In the genomic region with DNA sequence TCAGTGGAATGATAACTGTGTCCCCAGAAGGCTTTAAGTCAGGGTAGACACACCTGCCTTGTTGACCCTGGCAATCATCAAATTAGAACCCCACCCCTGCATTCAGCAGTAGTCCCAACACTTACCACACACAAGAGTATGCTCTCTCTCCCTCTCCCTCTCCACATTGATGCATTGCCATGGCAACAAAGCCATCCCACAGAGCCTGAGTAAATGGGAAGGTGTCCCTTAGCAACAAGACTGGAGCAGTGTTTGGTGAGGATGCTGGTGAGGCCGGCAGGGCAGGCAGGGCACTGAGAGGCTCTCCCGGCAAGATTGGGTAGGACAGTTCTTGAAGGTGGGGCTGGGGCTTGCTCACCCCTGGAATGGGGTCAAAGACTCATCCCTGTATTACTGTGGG, we compare ENCODE assay signal across 10 mouse cellular contexts. TPM values are rescaled to one million over a fixed set of nuclear protein-coding genes. Genes with fewer than 3 reads are reported as not detected.
DNase-seq lines count a peak whose midpoint lies in the region; ATAC-seq and TF ChIP-seq lines count a peak whose summit lies in the region.
"Had no signal": no experiment of that assay in that cellular context is flagged by ENCODE, and none has a peak within 500 bp of the region (broad histone marks: within the 10 kb centered on the region; RNA-seq: fewer than 3 reads in every experiment).

No protein-coding gene starts in this region.

- no peaks in the 10 kb centered on the region for H3K4me1 ChIP-seq in neural tube, embryonic 11.5 days (ENCODE audit: control insufficient read depth, insufficient read depth, low read length)
- peaks cover 4% of the 10 kb centered on the region; the same call in 1 of the 2 replicates for H3K4me1 ChIP-seq in hindbrain, embryonic 11.5 days (replicated peaks; ENCODE audit: control insufficient read depth, insufficient read depth, low read length)
- H3K4me1 ChIP-seq in midbrain, embryonic 11.5 days (ENCODE audit: control insufficient read depth, insufficient read depth, low read length), result peaks cover 6% of the 10 kb centered on the region

- no peak overlapping the region for H3K4me2 ChIP-seq in neural tube, embryonic 11.5 days (ENCODE audit: low read depth)
- no peak overlapping the region for H3K4me2 ChIP-seq in hindbrain, embryonic 11.5 days (replicated peaks; ENCODE audit: low read depth, low read length)
- no peak overlapping the region for H3K4me2 ChIP-seq in midbrain, embryonic 11.5 days

- no peaks in the 10 kb centered on the region for H3K36me3 ChIP-seq in neural tube, embryonic 11.5 days (ENCODE audit: control insufficient read depth, insufficient read depth, low read length)
- H3K36me3 ChIP-seq in hindbrain, embryonic 11.5 days (ENCODE audit: control insufficient read depth, insufficient read depth, low read length), result no peaks in the 10 kb centered on the region
- H3K36me3 ChIP-seq in midbrain, embryonic 11.5 days (ENCODE audit: control insufficient read depth, insufficient read depth, low read length), result no peaks in the 10 kb centered on the region

- intact Hi-C loops in gastrocnemius, adult 2 months (cut with DNase I), result no loop called here

- no peak for TF ChIP-seq CTCF in gastrocnemius, adult 2 months (IDR thresholded peaks at IDR 0.05)

- peaks cover 4% of the 10 kb centered on the region; the same call in 1 of the 2 replicates for H3K27me3 ChIP-seq in neural tube, embryonic 11.5 days (ENCODE audit: control insufficient read depth, insufficient read depth, low read length)
- peaks cover 6% of the 10 kb centered on the region; the same call in 1 of the 2 replicates for H3K27me3 ChIP-seq in hindbrain, embryonic 11.5 days (ENCODE audit: control insufficient read depth, insufficient read depth, low read length)
- H3K27me3 ChIP-seq in midbrain, embryonic 11.5 days (ENCODE audit: control insufficient read depth, insufficient read depth, low read length), result peaks cover 7% of the 10 kb centered on the region

- no peak overlapping the region for H3K4me3 ChIP-seq in neural tube, embryonic 11.5 days (ENCODE audit: low read depth, low read length)
- H3K4me3 ChIP-seq in hindbrain, embryonic 11.5 days (ENCODE audit: low read depth, low read length), result no peak overlapping the region
- H3K4me3 ChIP-seq in midbrain, embryonic 11.5 days (ENCODE audit: low read depth, low read length), result no peak overlapping the region
- H3K4me3 ChIP-seq in gastrocnemius, adult 2 months, result no peak overlapping the region

- 0 out of 2 replicates have a peak, but pooled peaks have one; percentile 63 for ATAC-seq in neural tube, embryonic 11.5 days (ENCODE audit: insufficient read depth, low FRiP score, low TSS enrichment)
- ATAC-seq in hindbrain, embryonic 11.5 days (ENCODE audit: low FRiP score), result no peak
- ATAC-seq in midbrain, embryonic 11.5 days (ENCODE audit: low FRiP score), result peak; percentile 88

- DNase-seq in neural tube, embryonic 11.5 days (ENCODE audit: low spot score), result peak; percentile 58
- no peak for DNase-seq in neural tube, embryonic 10.5 days (ENCODE audit: extremely low spot score, low spot score)
- DNase-seq in hindbrain, embryonic 11.5 days (ENCODE audit: low spot score), result peak; percentile 58
- peak; percentile 92 for DNase-seq in midbrain, embryonic 11.5 days (ENCODE audit: low spot score, missing footprints)
- no peak for DNase-seq in urinary bladder, postnatal 14 days (ENCODE audit: low spot score)
- no peak for DNase-seq in gastrocnemius, adult 2 months
- no peak for DNase-seq in kidney, postnatal 4 days
- DNase-seq in thymus, postnatal 14 days, result no peak
- DNase-seq: heart, postnatal 36 days; thymus, adult 18-20 months had no signal

- H3K9ac ChIP-seq in neural tube, embryonic 11.5 days (ENCODE audit: low read length), result no peak overlapping the region
- no peak overlapping the region for H3K9ac ChIP-seq in hindbrain, embryonic 11.5 days (ENCODE audit: low read depth, low read length)
- H3K9ac ChIP-seq in midbrain, embryonic 11.5 days (ENCODE audit: low read length), result no peak overlapping the region

- WGBS in neural tube, embryonic 11.5 days, result 37% methylated on average over 2 of the region's 2 CpGs
- 12% methylated on average over 2 of the region's 2 CpGs for WGBS in hindbrain, embryonic 11.5 days
- WGBS in midbrain, embryonic 11.5 days, result 21% methylated on average over 2 of the region's 2 CpGs

- no peaks in the 10 kb centered on the region for H3K9me3 ChIP-seq in neural tube, embryonic 11.5 days (ENCODE audit: control insufficient read depth, low read length)
- H3K9me3 ChIP-seq in hindbrain, embryonic 11.5 days (ENCODE audit: control insufficient read depth, low read length), result no peaks in the 10 kb centered on the region
- H3K9me3 ChIP-seq in midbrain, embryonic 11.5 days (ENCODE audit: control insufficient read depth, low read length), result no peaks in the 10 kb centered on the region

- H3K27ac ChIP-seq in neural tube, embryonic 11.5 days (ENCODE audit: low read depth, low read length), result no peak overlapping the region
- H3K27ac ChIP-seq in hindbrain, embryonic 11.5 days (ENCODE audit: low read depth, low read length), result no peak overlapping the region
- no peak overlapping the region for H3K27ac ChIP-seq in midbrain, embryonic 11.5 days (ENCODE audit: low read depth, low read length)
- no peak overlapping the region for H3K27ac ChIP-seq in gastrocnemius, adult 2 months

RNA-seq across cellular contexts. Expression of a gene that starts 4.7 kb away (rescaled TPM):
- 1.9 TPM in 2 replicates for polyA plus RNA-seq in neural tube, embryonic 11.5 days (2014; fragmentation: Nextera tagmentation; extraction: Ambion mirVana)
- polyA plus RNA-seq in hindbrain, embryonic 11.5 days (2014; fragmentation: Nextera tagmentation; extraction: Ambion mirVana), result 0.82 and 1.1 TPM in 2 replicates
- 0.14 and 0.19 TPM in 2 replicates for polyA plus RNA-seq in midbrain, embryonic 11.5 days (2014; fragmentation: Nextera tagmentation; extraction: Ambion mirVana)
- 1 to 10 TPM; 3.0 to 4.1 TPM for total RNA-seq in gastrocnemius, adult 2 months (2021)

RNA-seq across cellular contexts. Expression of a gene that starts 47.0 kb away (rescaled TPM):
- polyA plus RNA-seq in neural tube, embryonic 11.5 days (2014; fragmentation: Nextera tagmentation; extraction: Ambion mirVana), result 5.6 and 6.8 TPM in 2 replicates
- polyA plus RNA-seq in hindbrain, embryonic 11.5 days (2014; fragmentation: Nextera tagmentation; extraction: Ambion mirVana), result 8.9 and 11.3 TPM in 2 replicates
- 10.7 and 12.9 TPM in 2 replicates for polyA plus RNA-seq in midbrain, embryonic 11.5 days (2014; fragmentation: Nextera tagmentation; extraction: Ambion mirVana)
- not detected for total RNA-seq in gastrocnemius, adult 2 months (2021)
- total RNA-seq: heart, postnatal 36 days had no signal

RNA-seq across cellular contexts. Expression of a gene that starts 47.0 kb away (rescaled TPM):
- polyA plus RNA-seq in neural tube, embryonic 11.5 days (2014; fragmentation: Nextera tagmentation; extraction: Ambion mirVana), result 2.2 and 2.6 TPM in 2 replicates
- 2.9 and 4.8 TPM in 2 replicates for polyA plus RNA-seq in hindbrain, embryonic 11.5 days (2014; fragmentation: Nextera tagmentation; extraction: Ambion mirVana)
- polyA plus RNA-seq in midbrain, embryonic 11.5 days (2014; fragmentation: Nextera tagmentation; extraction: Ambion mirVana), result 5.0 and 5.2 TPM in 2 replicates
- total RNA-seq in gastrocnemius, adult 2 months (2021), result not detected
- total RNA-seq: heart, postnatal 36 days had no signal

Comparison
In these comparisons a context has a peak if more than half of its experiments do, and no peak if none do; other contexts are left out.
1. DNase-seq: peak in neural tube, embryonic 11.5 days (single experiment), hindbrain, embryonic 11.5 days (single experiment) and midbrain, embryonic 11.5 days (single experiment); none in neural tube, embryonic 10.5 days (single experiment), urinary bladder, postnatal 14 days (single experiment), gastrocnemius, adult 2 months (single experiment), kidney, postnatal 4 days (0 of 2) and thymus, postnatal 14 days (single experiment).